Mouse (Mus musculus) ES-Bruce4 (cell line): Measurements from ENCODE around the gene Ankfy1.

Experiments used
- CTCF ChIP-seq: IDR thresholded peaks from one replicate; pipeline ENCODE4 v1.8.1; 2011; ENCODE audit warnings: low read depth, low read length
- EP300 ChIP-seq: IDR thresholded peaks from 2 replicates; pipeline ENCODE4 v1.6.1; 2011; ENCODE audit warnings: low read depth, low read length; ENCODE audit not compliant: insufficient read depth
- POLR2A ChIP-seq: IDR thresholded peaks from one replicate; pipeline ENCODE4 v1.8.1; 2011; ENCODE audit warnings: low read length; ENCODE audit not compliant: insufficient read depth

GRCm38 (mm10) chr11:72689551-72690510 is at the start of gene Ankfy1:
- TF ChIP-seq CTCF (no peak), POLR2A (peak; percentile 93), EP300 (0 out of 2 replicates have a peak, but pooled peaks have one; percentile 5)
